Mouse (Mus musculus) cortical plate, adult 2 months (tissue): ENCODE measurements at regions not wholly inside any gene's neighbourhood (a gene's known extent, or its start where the extent isn't known, plus 50 kb on each side); places are given as distances from the start of the nearest gene placed in this dataset.

Experiments
- CTCF ChIP-seq: fragments of 200-500 bp; IDR thresholded peaks from 2 replicates; pipeline ENCODE4 v1.5.1; 2011; ENCODE audit warnings: mild to moderate bottlenecking, control low read depth, low read length; ENCODE audit not compliant: insufficient read depth; ENCODE audit errors: extremely low read depth
- POLR2A ChIP-seq: fragments of 200-500 bp; IDR thresholded peaks from 2 replicates; pipeline ENCODE4 v1.6.1; 2011; ENCODE audit warnings: mild to moderate bottlenecking, low read length, control low read depth; ENCODE audit not compliant: insufficient read depth; ENCODE audit errors: extremely low read depth

- TF ChIP-seq CTCF (no peak), POLR2A (no peak)
These were observed 261.3 kb downstream of the Gria2 start for GRCm38 (mm10) chr3:80541382-80541781.
